Mouse (Mus musculus) limb, embryonic 13.5 days (tissue): ENCODE measurements around the gene Tiam1. TPM values are rescaled to one million over a fixed set of nuclear protein-coding genes. Genes with fewer than 3 reads are reported as not detected.

Source experiments
- ATAC-seq: fragments of 200-750 bp; cut with Nextera tagmentation; 2 replicates; pipeline ENCODE4 v1.8.0; 2017; ENCODE audit warnings: low read depth, moderate number of reproducible peaks, moderate TSS enrichment; ENCODE audit not compliant: low FRiP score
- H3K27ac ChIP-seq: fragments of 300-500 bp; sonication (generic); 2 replicates; pipeline ENCODE4 v1.5.1; 2015; ENCODE audit warnings: inconsistent platforms, mild to moderate bottlenecking, moderate library complexity
- H3K27me3 ChIP-seq: fragments of 300-500 bp; sonication (generic); 2 replicates; pipeline ENCODE4 v1.6.1; 2015; ENCODE audit warnings: mild to moderate bottlenecking, inconsistent platforms
- H3K36me3 ChIP-seq: fragments of 300-500 bp; sonication (generic); 2 replicates; pipeline ENCODE4 v1.6.1; 2015; ENCODE audit warnings: inconsistent platforms, mild to moderate bottlenecking, moderate library complexity
- H3K4me1 ChIP-seq: fragments of 300-500 bp; sonication (generic); 2 replicates; pipeline ENCODE4 v1.6.1; 2015; ENCODE audit warnings: inconsistent platforms
- H3K4me2 ChIP-seq: fragments of 300-500 bp; sonication (generic); replicated peaks from 2 replicates; pipeline ENCODE4 v1.6.1; 2015; ENCODE audit warnings: inconsistent platforms, mild to moderate bottlenecking, moderate library complexity
- H3K4me3 ChIP-seq: fragments of 300-500 bp; sonication (generic); 2 replicates; pipeline ENCODE4 v1.5.1; 2015; ENCODE audit warnings: moderate library complexity, mild to moderate bottlenecking, inconsistent platforms
- H3K9ac ChIP-seq: fragments of 300-500 bp; sonication (generic); 2 replicates; pipeline ENCODE4 v1.6.1; 2015; ENCODE audit warnings: mild to moderate bottlenecking, inconsistent platforms
- H3K9me3 ChIP-seq: fragments of 300-500 bp; sonication (generic); 2 replicates; pipeline ENCODE4 v1.6.1; 2016; ENCODE audit warnings: inconsistent platforms
- WGBS: fragments of 180-500 bp; shearing (Covaris S2); methylation state at CpG from one replicate; pipeline ENCODE4 v1.1.7; 2015; 5-methylcytosine and 5-hydroxymethylcytosine counted together
- polyA plus RNA-seq: library from polyadenylated mRNA; unstranded; fragments of >200 nt; fragmentation: Nextera tagmentation; extraction: Ambion mirVana; gene quantifications from 2 replicates; pipeline ENCODE4 v1.2.1, GENCODE M21; 2015

Tiam1 gene
- polyA plus RNA-seq, 1 experiment from 2014 or later = 55.0 TPM

GRCm38 (mm10) chr16:90102596-90102995, 41.0 kb downstream of the Tiam1 start:
- no peak overlapping the region for H3K27ac ChIP-seq
- H3K9ac ChIP-seq = no peak overlapping the region
- no peak for ATAC-seq
- H3K4me2 ChIP-seq = no peak overlapping the region
- H3K36me3 ChIP-seq = peaks cover 3% of the 10 kb centered on the region
- no peaks in the 10 kb centered on the region for H3K27me3 ChIP-seq
- 85% methylated on average over 7 of the region's 7 CpGs for WGBS
- peaks cover 35% of the 10 kb centered on the region for H3K4me1 ChIP-seq
- no peak overlapping the region for H3K4me3 ChIP-seq
- H3K9me3 ChIP-seq = no peaks in the 10 kb centered on the region

GRCm38 (mm10) chr16:90098191-90098605, 45.4 kb downstream of the Tiam1 start:
- H3K27ac ChIP-seq = peak overlapping the region; percentile 10; the same call in 1 of the 2 replicates
- H3K36me3 ChIP-seq = no peaks in the 10 kb centered on the region
- no peaks in the 10 kb centered on the region for H3K9me3 ChIP-seq
- 82% methylated on average over 11 of the region's 11 CpGs for WGBS
- H3K27me3 ChIP-seq = no peaks in the 10 kb centered on the region
- no peak overlapping the region for H3K9ac ChIP-seq
- no peak overlapping the region for H3K4me3 ChIP-seq
- ATAC-seq = no peak
- H3K4me1 ChIP-seq = peaks cover 56% of the 10 kb centered on the region
- H3K4me2 ChIP-seq = no peak overlapping the region

- Histone ChIP-seq H3K27me3 (no peaks in the 10 kb centered on the region), H3K9me3 (no peaks in the 10 kb centered on the region), H3K4me3 (no peak overlapping the region), H3K36me3 (no peaks in the 10 kb centered on the region), H3K27ac (no peak overlapping the region; the same call in 1 of the 2 replicates), H3K4me2 (no peak overlapping the region), H3K4me1 (peaks cover 60% of the 10 kb centered on the region), H3K9ac (no peak overlapping the region)
- WGBS = 95% methylated on average over 3 of the region's 3 CpGs
- ATAC-seq = no peak
Observed at GRCm38 (mm10) chr16:90097769-90098168, 45.8 kb downstream of the Tiam1 start.

DNA sequence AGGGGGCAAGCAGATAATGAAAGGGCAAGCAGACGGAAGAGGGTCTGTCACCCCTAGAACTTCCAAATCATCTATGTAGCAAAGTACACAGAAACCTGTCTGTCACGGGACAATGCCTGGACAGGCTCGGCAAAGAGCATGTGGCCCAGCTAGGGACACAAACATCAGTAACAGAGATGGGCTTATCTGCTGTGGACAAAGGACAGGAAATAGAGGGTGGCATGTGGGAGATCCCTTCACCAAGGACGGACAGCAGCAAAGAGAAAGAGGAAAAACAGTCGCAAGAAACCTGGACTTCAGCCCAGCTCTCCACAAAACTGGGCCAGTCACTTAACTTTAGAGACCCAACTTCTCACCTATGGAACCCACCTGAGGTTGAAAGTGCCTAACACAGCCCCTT, 47.6 kb downstream of the Tiam1 start:
- no peak for ATAC-seq
- no peak overlapping the region for H3K9ac ChIP-seq
- no peak overlapping the region for H3K4me2 ChIP-seq
- WGBS = 78% methylated on average over 5 of the region's 5 CpGs
- H3K27me3 ChIP-seq = no peaks in the 10 kb centered on the region
- H3K27ac ChIP-seq = no peak overlapping the region
- no peaks in the 10 kb centered on the region for H3K9me3 ChIP-seq
- H3K4me1 ChIP-seq = peaks cover 65% of the 10 kb centered on the region
- no peak overlapping the region for H3K4me3 ChIP-seq
- H3K36me3 ChIP-seq = no peaks in the 10 kb centered on the region

DNA sequence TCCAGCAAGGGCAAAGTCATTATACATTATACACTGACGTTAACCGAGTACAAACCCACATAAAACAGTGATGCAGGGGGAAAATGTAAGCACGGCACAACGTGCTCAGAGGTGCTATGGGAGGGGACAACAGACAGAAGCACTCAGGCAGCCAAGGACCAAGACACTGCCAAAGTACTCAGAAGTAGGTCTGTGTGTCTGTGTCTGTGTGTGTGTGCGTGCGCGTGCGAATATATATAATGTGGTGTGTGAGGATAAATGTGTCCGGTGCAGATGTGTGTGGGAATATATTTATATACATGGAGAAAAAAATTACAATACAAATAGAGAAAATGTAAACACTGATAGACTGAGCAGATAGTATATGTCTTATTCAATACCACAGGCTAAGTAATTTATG, 50.6 kb downstream of the Tiam1 start:
- H3K27me3 ChIP-seq = no peaks in the 10 kb centered on the region
- no peak for ATAC-seq

GRCm38 (mm10) chr16:90091906-90092305, 51.7 kb downstream of the Tiam1 start:
- Histone ChIP-seq H3K9ac (no peak overlapping the region), H3K9me3 (no peaks in the 10 kb centered on the region), H3K4me3 (no peak overlapping the region), H3K4me2 (no peak overlapping the region), H3K27ac (no peak overlapping the region), H3K27me3 (no peaks in the 10 kb centered on the region), H3K4me1 (peaks cover 42% of the 10 kb centered on the region), H3K36me3 (peaks cover 9% of the 10 kb centered on the region)
- WGBS = 85% methylated on average over 1 of the region's 1 CpGs
- ATAC-seq = no peak

More for the DNA sequence above, 50.6 kb downstream of the Tiam1 start:
- Histone ChIP-seq H3K4me3 (no peak overlapping the region), H3K36me3 (peaks cover 9% of the 10 kb centered on the region), H3K9me3 (no peaks in the 10 kb centered on the region), H3K9ac (no peak overlapping the region), H3K27ac (no peak overlapping the region), H3K4me1 (peaks cover 48% of the 10 kb centered on the region), H3K4me2 (no peak overlapping the region)
- WGBS = 71% methylated on average over 9 of the region's 9 CpGs

GRCm38 (mm10) chr16:90091112-90091720, 52.4 kb downstream of the Tiam1 start:
- H3K4me1 ChIP-seq = peaks cover 47% of the 10 kb centered on the region
- H3K9ac ChIP-seq = no peak overlapping the region
- no peak overlapping the region for H3K4me2 ChIP-seq
- ATAC-seq = no peak
- peaks cover 9% of the 10 kb centered on the region for H3K36me3 ChIP-seq
- no peak overlapping the region for H3K27ac ChIP-seq
- no peak overlapping the region for H3K4me3 ChIP-seq
- 73% methylated on average over 11 of the region's 11 CpGs for WGBS
- no peaks in the 10 kb centered on the region for H3K9me3 ChIP-seq
- no peaks in the 10 kb centered on the region for H3K27me3 ChIP-seq

- no peak overlapping the region for H3K27ac ChIP-seq
- peaks cover 9% of the 10 kb centered on the region for H3K36me3 ChIP-seq
- H3K9ac ChIP-seq = no peak overlapping the region
- no peak overlapping the region for H3K4me2 ChIP-seq
- no peaks in the 10 kb centered on the region for H3K9me3 ChIP-seq
- WGBS = 90% methylated on average over 13 of the region's 13 CpGs
- peaks cover 45% of the 10 kb centered on the region for H3K4me1 ChIP-seq
- no peaks in the 10 kb centered on the region for H3K27me3 ChIP-seq
- no peak overlapping the region for H3K4me3 ChIP-seq
- ATAC-seq = no peak
Observed at GRCm38 (mm10) chr16:90090368-90090767, 53.2 kb downstream of the Tiam1 start.

- 87% methylated on average over 5 of the region's 5 CpGs for WGBS
- no peak for ATAC-seq
Observed at GRCm38 (mm10) chr16:90087256-90087655, 56.3 kb downstream of the Tiam1 start.

GRCm38 (mm10) chr16:90086111-90086510, 57.5 kb downstream of the Tiam1 start:
- 81% methylated on average over 6 of the region's 6 CpGs for WGBS
- Histone ChIP-seq H3K27me3 (no peaks in the 10 kb centered on the region), H3K36me3 (peaks cover 9% of the 10 kb centered on the region), H3K9ac (no peak overlapping the region), H3K4me3 (no peak overlapping the region), H3K4me1 (peaks cover 39% of the 10 kb centered on the region), H3K27ac (no peak overlapping the region), H3K4me2 (no peak overlapping the region), H3K9me3 (no peaks in the 10 kb centered on the region)
- ATAC-seq = no peak

More at GRCm38 (mm10) chr16:90087256-90087655, 56.3 kb downstream of the Tiam1 start:
- Histone ChIP-seq H3K36me3 (peaks cover 9% of the 10 kb centered on the region), H3K4me3 (no peak overlapping the region), H3K27me3 (no peaks in the 10 kb centered on the region), H3K4me2 (no peak overlapping the region), H3K9me3 (no peaks in the 10 kb centered on the region), H3K27ac (no peak overlapping the region), H3K4me1 (peaks cover 36% of the 10 kb centered on the region), H3K9ac (no peak overlapping the region)

- no peak overlapping the region for H3K4me2 ChIP-seq
- no peaks in the 10 kb centered on the region for H3K27me3 ChIP-seq
- no peak for ATAC-seq
- H3K27ac ChIP-seq = no peak overlapping the region
- H3K4me3 ChIP-seq = no peak overlapping the region
- H3K36me3 ChIP-seq = peaks cover 9% of the 10 kb centered on the region
- WGBS = 84% methylated on average over 14 of the region's 14 CpGs
- no peak overlapping the region for H3K9ac ChIP-seq
- no peaks in the 10 kb centered on the region for H3K9me3 ChIP-seq
- peaks cover 44% of the 10 kb centered on the region for H3K4me1 ChIP-seq
Observed at GRCm38 (mm10) chr16:90085580-90085979, 58.0 kb downstream of the Tiam1 start.

DNA sequence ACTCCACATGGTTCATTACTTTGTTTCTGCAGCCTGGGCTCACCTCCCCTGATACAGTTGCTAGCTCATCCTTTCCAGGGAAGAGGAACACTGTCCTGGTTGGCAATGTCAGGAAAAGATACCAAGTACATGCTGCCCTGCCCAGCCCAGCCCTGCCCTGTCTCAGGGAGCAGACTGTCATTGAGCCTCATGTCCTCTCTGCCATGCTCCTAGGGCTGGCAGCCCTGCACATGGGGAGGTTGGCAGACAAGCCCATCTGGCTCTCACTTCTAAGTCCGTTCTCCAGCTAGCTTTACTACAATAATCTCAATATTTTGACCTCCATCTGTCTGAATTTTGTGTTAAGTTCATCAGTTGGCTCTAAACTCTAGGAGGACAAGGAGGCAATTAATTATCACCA, 62.4 kb downstream of the Tiam1 start:
- H3K27ac ChIP-seq = no peak overlapping the region
- no peak overlapping the region for H3K4me3 ChIP-seq
- H3K9ac ChIP-seq = no peak overlapping the region
- no peak overlapping the region for H3K4me2 ChIP-seq
- peaks cover 40% of the 10 kb centered on the region for H3K4me1 ChIP-seq
- no peaks in the 10 kb centered on the region for H3K36me3 ChIP-seq
- H3K27me3 ChIP-seq = no peaks in the 10 kb centered on the region
- no peak for ATAC-seq
- H3K9me3 ChIP-seq = no peaks in the 10 kb centered on the region
- 73% methylated on average over 1 of the region's 1 CpGs for WGBS

- no peaks in the 10 kb centered on the region for H3K36me3 ChIP-seq
- H3K9ac ChIP-seq = no peak overlapping the region
- 91% methylated on average over 11 of the region's 11 CpGs for WGBS
- H3K27ac ChIP-seq = no peak overlapping the region
- ATAC-seq = no peak
- peaks cover 30% of the 10 kb centered on the region for H3K4me1 ChIP-seq
- no peak overlapping the region for H3K4me3 ChIP-seq
- H3K27me3 ChIP-seq = no peaks in the 10 kb centered on the region
- H3K4me2 ChIP-seq = no peak overlapping the region
- H3K9me3 ChIP-seq = no peaks in the 10 kb centered on the region
Observed at GRCm38 (mm10) chr16:90078806-90079381, 64.7 kb downstream of the Tiam1 start.
